Mouse (Mus musculus) gastrocnemius, postnatal 4 days (tissue): ENCODE results near the gene Lemd1. TPM values are rescaled to one million over a fixed set of nuclear protein-coding genes. Genes with fewer than 3 reads are reported as not detected.
A peak's percentile ranks its signal among the peaks of the same experiment; 100 is the strongest.
"Not testable (repeated sequence)": the region's sequence is repeated elsewhere in the genome, so short reads cannot be mapped to it uniquely, and the experiment has no call there.

ENCODE experiments used
- DNase-seq, 2 experiments: peaks; one replicate each; pipeline ENCODE4 v3.0.0; 2021 to 2022; ENCODE audit warnings: low spot score in 2 of 2, mixed read lengths in 2 of 2
- total RNA-seq, 2 experiments: library from RNA; stranded (reverse); gene quantifications; 2 replicates each; pipeline ENCODE4 v1.2.3; 2021

Gene Lemd1
- total RNA-seq, 2 experiments from 2014 or later, result 0.62 to 0.64 TPM

DNA sequence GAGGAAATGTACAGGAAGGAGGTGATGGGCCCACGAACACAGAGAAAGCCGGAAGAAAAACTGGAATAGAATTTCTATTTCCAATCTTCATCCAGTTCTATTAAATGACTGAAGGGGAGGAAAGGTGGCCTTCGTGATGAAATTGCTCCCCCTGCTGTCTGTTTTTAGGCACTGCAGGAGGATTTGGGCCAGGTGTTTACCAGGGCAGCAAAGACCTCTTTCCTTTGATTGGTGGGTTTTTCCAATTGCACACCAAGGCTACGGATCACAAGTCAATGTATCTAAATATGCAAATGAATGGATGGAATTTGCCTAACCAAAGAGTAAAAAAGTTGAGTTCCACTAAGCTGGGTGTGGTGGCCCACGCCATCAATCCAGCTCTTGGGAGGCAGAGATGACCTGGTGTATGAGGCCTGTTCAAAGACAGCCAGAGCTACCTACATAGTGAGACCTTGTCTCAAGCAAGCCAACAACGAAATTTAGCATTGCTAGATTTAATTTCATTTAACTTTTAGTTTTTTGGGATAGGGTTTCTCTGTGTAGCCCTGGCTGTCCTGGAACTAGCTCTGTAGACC is 46.4 kb downstream of the Lemd1 start:
- peak in 1 of 2 experiments; percentile 47 for DNase-seq

DNA sequence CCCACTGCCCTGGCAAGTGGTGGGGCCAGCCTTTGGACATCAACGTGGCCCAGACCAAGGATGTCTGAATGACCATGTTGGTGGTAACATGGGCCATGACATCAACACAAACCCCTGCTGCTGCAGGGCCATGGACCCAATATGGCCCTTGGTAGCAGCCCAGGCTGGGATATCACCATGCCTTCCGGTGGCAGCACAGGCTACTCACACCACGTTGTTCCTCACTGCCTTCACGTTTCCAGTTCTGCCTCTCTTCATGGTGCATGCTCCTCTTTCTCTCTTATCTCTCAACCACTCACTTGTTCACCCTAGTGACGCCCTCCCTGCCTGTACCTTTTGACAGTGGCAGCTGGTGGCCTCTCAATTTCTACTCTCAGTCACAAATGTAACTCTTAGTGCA is 53.8 kb downstream of the Lemd1 start:
- DNase-seq, result no peak

DNA sequence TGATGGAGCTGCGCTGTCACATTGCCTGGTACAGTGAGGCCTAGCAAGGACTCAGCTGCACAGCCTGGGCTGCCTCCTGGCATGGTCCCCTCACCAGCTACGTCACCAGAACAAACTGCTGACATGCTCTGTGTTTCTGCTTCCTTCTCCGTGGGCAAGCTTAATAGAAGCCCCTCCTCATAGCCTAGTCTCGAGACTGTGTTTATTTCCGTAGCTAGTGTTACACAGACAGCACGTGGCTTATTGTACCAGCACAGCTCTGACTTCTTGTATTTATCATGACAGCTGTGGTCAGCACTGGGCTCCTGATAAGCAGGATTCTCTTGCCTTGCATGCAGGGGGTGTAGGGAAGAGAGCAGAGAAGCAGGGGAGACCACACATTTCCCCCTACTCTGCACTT is 54.9 kb downstream of the Lemd1 start:
- no peak for DNase-seq

DNA sequence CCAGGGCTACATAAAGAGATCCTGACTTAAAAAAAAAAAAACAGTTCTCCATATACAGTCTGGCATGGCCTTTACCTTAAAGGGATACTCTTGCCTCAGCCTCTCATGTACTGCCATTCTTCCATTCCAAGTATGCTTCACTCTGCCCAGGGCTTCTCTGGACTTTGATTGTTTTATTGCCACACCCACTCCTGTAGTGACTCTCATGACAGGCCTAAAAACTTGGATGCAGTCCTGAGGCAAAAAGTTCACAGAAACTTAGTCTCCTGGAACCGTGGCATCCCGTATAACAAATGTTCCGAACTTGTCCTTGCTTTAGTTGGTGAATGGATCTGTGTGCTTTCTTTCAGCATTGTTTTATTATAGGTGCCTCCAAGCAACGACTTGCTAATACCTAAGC is 55.4 kb downstream of the Lemd1 start:
- no peak for DNase-seq

DNA sequence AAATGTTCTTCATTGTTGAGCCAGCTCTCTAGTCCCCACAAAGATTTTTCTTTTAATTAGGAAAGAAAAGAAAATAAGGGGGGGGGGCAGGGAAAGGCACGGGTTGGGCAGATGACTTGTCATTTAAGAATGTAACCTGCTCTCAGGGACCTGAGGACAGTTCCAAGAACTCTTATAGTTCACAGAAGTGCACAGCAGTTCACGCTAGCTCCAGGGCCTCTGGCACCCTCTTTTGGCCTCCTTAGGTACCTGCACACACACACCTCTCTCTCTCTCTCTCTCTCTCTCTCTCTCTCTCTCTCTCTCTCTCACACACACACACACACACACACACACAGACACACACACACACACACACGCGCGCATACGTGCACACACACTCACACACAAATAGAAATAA is 63.2 kb downstream of the Lemd1 start:
- DNase-seq, result no peak

DNA sequence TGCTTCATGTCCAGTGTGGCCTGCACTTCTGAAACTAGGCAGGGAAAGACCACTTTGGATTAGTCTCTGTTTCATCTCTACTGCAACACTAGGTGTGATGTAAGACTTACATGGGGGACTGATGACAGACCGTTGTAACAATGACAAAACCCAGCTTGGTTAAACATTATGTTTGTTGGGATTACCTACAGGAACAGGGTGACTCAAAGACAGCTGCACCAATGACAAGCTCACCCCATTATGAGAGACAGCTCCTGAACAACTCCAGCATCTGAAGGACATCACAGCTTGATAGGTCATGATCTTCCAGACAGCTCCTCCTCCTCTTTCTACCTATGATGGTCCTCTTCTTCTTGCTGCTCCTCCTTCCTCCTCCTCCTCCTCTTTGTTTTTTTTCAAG is 69.1 kb downstream of the Lemd1 start:
- DNase-seq, result no peak

DNA sequence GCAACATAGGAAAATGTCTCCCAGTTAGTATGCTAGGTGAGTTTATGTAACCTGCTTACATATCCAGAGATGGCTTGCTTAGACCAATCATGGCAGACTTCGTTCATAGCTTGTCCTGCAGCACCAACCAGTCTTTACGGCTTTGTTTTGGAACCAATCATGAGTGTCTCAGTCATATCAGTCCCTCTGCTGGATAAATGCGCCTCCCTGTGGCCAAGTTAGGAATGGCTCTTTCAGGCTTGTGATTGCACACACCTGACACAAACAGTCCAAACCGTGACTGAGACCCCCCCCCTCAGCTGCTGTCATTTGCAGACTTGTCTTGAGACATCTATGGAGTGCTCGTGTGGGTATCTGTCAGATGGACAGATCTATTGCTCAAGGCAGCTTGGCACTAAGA is 69.8 kb downstream of the Lemd1 start:
- DNase-seq, result no peak

DNA sequence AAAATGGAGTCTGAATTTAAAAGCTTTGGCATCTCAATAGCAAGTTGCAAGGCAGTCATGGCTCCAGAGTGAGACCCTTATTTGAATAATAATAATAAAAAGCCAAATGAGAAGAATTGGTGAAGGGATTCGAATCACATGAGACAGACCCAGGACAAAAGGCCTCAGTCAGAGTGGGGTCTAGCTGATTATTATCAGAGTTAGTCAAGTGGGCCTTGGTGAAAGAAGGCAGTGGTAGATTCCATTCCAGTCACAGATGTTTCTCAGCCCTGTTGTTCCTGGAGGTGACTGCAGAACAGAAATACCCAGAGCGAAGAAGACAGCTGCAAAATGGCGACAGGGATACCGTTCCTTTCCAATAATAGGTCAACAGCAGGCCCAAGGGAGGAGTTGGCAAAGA is 72.4 kb downstream of the Lemd1 start:
- DNase-seq, result no peak

DNA sequence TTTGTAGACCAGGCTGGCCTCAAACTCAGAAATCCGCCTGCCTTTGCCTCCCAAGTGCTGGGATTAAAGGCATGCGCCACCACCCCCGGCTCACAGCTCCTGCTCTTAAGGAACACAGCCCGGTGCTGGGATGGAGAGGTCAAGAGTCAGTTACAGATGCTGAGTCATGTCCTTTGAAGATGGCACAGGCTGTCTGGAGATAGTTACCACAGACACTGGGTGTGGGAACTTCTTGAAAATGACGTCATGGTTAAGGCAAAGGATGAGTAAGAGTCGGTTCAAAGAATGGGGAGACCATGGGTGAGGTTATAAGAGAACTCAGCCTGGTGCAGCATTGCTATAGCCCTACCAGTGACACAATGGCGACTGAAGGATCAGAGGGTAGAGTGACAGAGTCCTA is 73.3 kb downstream of the Lemd1 start:
- no peak for DNase-seq

DNA sequence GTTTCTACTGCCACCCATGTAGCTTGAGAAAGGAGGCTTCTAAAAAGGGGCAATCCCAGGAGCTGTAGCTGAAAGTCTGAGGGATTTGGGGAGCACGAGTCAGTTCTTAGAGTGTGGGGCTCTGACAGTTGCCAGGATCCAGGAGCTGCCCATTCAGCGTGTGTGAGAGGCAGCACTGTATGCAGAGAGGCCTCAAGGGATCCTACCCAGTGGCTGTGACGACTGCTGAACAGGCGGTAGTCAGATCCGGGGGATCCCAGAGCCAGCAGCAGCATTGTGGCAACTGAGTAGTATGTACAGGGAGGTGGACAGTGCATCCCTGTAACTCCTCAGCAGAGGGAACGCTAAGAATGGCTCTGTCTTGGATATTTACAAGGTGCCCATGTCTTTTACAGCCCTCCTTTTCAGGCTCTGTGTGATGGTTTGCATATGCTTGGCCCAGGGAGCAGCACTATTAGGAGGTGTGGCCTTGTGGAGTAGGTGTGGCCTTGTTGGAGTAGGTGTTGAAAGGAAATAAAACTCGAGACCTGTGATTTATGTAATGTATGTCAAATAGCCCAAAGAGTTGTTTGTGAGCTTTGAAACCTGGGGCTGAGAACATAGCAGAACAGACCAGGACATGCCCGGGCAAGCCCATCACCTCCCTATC is 74.1 kb downstream of the Lemd1 start:
- DNase-seq, result no peak

DNA sequence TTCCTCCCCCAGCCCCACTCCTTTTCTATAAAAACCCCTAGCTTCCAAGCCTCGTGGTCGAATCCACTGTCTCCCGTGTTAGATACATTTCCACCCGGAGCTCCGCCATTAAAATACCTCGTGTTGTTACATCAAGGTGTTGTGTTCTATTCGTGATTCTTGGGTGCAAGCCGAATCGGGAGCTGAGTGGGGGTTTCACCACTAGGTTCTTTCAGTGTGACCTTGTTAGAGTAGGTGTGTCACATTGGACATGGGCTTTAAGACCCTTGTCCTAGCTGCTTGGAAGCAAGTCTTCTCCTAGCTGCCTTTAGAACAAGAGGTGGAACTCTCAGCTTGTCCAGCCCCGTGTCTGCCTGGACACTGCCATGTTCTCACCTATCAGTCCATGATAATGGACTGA is 74.7 kb downstream of the Lemd1 start:
- no peak for DNase-seq

DNA sequence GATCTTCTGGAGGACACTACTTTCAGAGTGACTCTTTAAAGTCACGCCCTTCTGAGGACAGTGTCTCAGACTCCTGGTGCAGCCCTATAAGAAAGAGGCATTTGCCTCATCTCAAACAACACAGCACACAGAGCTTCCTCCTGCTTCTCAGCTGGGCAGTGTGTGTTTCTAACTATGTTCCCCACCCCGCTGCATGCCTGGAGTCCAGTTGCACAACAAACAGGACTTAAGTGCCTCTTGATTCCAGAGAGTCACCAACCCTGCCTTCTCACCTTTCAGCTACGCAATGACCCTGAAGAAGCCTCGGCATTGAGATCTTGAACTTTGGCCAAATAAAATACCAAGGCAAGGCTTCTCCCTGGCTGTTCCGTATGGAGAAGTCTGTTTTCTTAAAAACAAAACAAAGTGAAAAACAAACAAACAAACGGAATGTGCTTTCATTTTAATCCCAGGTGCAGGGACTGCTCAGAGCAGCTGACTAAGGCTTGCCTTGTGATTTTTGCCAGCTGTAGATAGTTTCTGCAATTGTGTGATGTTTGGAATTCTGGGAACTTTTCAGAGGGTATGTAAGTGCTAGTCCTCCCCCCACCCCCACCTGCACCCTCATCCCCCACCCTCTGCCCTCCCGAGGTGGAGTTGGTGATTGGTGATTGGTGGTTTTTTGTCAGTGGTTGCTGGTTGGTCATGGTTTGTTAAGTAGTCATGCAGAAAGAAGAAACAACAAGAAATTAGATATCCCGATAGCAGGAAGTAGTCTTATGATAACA is 75.7 kb downstream of the Lemd1 start:
- no peak for DNase-seq

DNA sequence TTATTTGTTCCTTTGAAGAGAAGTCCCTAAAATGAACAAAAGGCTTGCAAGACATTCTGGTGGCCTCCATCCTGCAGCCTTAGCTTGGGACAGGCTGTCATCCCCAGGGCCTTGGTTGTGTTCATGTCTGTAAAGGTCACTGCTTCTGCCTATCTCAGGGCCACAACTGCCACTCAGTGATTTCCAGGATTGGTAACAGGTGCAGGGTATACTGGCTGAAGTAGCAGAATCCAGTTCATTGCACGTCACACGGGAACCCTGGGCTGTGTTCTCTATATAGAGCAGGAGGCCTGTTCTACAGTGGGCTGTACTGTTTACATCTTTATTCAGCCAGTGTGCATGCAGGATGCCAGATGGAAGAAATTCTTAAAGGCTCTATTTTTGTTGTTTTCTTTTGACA is 76.7 kb downstream of the Lemd1 start:
- no peak for DNase-seq

DNA sequence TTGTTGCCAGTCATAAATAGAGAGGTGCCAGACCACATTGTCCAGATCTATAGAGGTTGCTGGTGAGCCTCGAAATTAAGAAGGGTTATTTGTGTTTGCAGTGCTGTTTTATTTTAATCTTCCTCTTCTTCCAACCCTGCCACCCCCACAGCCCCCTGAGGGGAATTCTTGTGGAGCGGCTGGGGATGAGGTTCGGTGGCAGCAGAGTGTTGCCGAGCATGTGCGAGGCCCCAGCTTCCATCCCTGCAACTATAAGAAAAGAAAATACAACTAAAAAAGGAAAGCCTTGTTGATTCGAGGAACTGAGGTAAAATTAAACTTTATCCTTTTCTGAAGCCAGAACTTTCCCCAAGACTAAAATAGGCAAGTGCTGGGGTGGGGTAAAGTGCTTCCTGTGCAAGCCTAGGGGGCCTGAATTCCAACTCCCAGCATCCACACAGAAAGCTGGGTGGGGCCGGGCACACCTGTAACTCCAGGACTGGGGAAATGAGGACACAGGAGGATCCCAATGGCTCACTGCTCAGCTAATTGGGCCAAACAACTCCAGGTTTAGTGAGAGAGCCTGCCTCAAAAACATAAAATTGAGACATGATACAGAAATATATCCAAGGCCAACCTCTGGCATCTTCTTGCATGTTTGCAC is 77.3 kb downstream of the Lemd1 start:
- DNase-seq, result no peak

DNA sequence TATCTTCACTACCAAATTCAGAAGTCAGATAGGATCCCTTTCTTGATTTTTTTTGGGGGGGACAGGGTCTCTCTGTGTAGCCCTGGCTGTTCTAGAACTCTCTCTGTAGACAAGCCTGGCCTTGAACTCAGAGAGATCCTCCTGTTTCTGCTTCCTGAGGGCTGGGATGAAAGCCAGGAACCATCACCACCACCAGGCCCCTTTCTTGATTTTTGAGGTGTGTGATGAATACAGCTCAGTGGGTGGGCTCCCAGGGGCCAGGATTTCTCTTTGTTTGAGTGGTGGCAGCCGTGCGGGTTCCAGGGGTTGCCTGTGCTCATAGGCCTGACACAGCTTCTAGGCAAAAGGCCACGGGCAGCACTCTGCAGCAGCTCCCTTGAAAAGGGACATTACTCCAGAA is 80.0 kb downstream of the Lemd1 start:
- DNase-seq, result no peak

DNA sequence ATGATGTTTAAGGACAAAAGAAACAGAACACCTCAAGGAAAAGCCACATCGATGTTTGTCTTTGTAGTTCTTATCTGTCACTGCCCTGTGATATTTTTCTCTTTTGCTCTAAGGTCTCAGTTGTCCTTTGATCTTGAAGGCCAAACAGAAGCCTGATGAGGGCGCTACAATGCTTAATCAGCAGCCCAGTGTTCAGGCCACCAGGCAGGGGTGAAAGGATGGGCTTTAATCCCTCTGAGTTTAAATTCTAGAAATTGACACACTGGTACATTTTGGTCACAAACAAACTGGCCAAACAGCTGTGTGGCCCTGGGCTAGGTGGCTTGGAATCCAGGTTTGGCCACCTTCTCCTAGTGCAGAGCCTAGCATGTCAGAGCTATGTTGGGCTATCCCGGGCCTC is 85.5 kb downstream of the Lemd1 start:
- no peak for DNase-seq

DNA sequence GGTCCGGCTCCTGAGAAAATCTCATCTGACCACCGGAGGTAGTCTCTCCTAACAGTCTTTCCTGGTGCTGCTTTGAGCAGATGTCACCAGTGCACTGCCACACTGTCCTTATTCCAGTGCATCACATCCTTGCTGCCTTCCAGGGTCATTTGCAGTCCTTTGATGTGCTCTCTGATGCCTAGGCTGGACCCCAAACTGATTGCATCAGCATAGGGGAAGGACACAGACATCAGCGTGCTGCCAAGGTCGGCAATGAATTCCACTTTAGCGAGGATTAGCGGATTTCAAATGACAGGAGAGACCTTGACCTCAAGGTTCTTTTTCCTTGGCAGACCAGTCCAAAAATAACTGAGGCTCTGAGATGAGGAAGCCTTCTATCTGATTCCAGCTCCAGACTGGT is 85.9 kb downstream of the Lemd1 start:
- no peak for DNase-seq

DNA sequence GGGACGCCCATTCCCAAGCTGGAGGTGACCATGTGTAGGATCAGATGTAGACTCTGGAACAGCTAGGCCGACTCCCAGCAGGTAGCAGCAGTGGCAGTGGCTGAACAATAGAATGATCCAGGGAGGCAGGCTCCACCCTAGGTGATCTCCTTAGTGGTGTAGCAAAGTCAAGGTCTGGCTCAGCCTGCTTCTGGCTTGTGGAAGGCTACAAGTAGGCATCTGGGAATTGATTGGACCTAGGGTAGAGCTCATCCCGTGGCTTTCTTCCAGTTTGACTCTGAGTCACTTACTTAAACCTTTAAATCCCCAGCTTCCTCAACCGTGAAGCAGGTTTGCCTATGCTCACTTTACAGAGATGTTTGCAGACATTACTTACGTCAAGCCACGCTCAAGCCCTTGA is 89.4 kb downstream of the Lemd1 start:
- DNase-seq, result not testable (repeated sequence)

DNA sequence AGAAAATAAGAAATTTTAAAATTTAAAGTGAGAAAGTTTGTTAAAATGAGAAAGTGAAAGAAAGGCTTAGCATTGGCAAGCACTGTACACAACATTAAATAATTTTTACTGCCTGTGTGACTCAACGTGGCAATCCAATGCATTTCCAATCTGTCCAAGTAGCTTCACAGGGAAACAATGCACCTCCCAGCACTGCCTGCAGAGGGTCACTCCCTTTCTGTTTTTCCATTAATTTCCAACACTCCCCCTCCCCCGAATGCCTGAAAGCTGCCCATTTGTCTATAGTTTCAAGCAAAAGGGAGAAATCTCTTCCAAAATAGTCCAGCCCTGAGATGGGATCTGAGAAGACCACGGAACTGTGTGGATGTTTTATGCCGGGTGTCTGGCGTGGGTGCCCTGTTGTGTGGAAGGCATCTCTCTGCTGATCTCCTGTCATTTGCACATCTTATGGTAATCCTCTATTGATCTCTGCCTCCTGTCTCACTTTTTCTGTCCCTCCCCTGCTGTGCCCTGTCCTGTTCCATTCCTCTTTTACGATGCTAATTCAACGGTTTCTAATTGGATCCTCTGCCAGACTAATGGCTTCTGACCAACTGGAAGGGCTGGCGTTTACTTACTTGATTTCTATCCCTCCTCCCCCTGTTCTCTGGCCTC is 90.4 kb downstream of the Lemd1 start:
- no peak for DNase-seq

DNA sequence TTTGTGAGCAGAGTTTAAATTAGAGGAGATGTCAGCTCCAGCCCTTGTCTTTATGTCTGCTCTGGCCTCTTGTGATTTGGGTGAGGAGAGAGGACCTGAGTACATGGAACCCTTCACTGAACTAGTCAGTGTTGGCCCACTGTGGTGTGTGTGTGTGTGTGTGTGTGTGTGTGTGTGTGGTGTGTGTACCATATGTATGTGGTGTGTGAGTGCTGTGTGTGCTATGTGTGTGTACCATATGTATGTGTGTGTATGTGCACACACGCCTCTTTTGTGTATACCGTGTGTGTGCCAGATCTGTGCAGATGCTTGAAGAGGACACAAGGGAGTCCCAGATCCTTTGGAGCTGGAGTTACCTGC is 90.9 kb downstream of the Lemd1 start:
- no peak for DNase-seq

DNA sequence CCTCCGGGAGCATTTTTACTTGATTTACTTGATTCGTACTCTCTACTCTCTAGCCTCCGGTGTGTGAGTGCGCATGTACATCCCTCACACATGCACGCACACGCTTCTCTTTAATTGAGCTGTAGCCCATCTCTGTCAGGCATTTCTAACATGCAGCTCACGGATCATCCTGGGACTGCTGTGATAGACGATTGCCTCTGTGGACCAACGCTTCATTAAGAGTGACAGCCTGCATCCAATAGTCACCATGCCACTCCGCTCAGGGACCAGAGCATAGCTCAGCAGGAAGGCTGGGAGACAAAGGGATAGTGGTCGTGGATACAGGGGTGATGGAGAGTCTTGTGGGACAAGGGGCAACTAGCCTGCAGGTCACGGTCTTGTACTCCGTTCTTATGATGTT is 91.8 kb downstream of the Lemd1 start:
- no peak for DNase-seq

DNA sequence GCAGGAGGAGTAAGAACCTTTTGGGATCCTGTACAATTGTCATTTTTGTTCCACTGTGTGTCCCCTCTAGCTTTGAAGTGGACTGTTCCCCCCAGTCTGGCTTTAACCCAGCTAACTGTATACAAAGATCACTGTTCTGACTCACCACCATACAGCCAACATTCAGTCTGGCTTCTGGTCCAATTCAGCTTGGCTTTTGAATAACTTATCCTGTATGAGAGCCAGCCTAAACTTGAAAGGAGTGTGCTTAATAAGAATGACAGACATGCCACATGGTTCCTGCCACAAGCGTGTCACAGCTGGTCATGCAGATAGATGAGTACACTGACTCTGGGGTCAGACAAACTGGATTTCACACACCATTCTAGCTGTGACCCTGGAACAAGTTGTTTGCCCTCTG is 95.5 kb downstream of the Lemd1 start:
- DNase-seq, result no peak
